Mouse (Mus musculus) cerebellum, adult 18-20 months (tissue): ENCODE measurements around the gene Pigm.

Source experiments
- DNase-seq, 2 experiments: peaks; one replicate each; pipeline ENCODE4 v3.0.0; 2021

The Pigm gene

GRCm38 (mm10) chr1:172352453-172352852 lies 23.9 kb upstream of the Pigm start:
- DNase-seq = no peak

GRCm38 (mm10) chr1:172355336-172355735 lies 21.0 kb upstream of the Pigm start:
- no peak for DNase-seq

GRCm38 (mm10) chr1:172357550-172357949 lies 18.8 kb upstream of the Pigm start:
- peak; percentile 59 to 87 for DNase-seq

- no peak for DNase-seq
Observed at GRCm38 (mm10) chr1:172358341-172358740, 18.0 kb upstream of the Pigm start.

GRCm38 (mm10) chr1:172364684-172365083 lies 11.7 kb upstream of the Pigm start:
- peak; percentile 42 to 53 for DNase-seq

DNA sequence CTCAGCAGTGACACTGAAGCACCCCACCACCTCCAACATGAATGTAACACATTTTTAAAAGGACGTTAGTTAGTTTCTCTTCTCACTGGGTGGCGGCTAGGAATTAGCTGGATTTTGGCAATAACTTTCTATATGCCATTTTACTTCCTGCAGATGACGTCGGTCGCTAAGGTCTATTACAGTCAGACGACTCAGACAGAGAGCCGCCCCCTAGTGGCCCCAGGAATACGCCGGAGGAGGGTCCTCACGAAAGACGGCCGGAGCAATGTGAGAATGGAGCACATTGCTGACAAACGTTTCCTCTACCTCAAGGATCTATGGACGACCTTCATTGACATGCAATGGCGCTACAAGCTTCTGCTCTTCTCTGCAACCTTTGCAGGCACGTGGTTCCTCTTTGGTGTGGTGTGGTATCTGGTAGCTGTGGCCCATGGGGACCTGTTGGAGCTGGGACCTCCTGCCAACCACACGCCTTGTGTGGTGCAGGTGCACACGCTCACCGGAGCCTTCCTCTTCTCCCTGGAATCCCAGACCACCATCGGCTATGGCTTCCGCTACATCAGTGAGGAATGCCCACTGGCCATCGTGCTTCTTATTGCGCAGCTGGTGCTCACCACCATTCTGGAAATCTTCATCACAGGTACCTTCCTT lies 7.5 kb upstream of the Pigm start:
- peak in 1 of 2 experiments; percentile 39 for DNase-seq

GRCm38 (mm10) chr1:172376758-172377458 lies 562 bp downstream of the Pigm start:
- DNase-seq = peak; percentile 31 to 51

DNA sequence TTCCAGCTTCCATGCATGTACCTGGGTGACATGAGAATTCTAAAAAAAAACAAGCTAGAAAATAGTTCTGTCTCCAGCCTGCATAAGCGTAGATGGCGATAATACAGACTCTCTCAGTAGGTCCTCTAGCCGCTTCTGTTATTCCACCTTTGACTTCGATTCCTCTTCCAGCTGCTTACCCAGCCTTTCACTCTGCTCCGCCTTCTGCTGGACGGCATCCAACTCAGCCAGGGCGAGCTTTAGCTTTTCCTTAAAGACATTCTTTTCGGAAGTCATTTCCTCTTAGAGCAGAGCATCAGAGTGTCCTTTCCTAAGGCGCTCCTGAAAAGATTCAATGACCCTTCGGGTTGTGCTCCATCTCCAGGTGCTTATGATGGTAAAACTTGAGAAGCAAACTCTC lies 3.7 kb downstream of the Pigm start:
- DNase-seq = no peak

DNA sequence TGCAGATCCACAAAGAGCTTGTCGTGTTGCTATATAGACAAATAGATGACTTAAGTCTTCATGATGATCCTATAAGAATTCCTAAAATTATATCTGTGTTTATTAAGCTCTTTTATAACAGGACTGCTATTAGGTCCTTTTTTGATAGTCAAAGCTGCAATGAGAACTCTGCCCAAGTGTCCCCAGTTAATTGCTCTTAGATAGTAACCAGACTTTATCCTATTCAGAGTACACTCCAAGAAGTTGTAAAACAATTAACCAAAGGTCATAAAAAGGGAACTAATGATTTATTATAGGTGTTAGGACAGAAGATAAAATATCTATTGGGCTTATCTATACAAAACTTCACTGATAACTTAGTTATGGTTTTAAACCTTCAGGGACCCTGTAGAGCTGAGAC lies 5.7 kb downstream of the Pigm start:
- DNase-seq = no peak

DNA sequence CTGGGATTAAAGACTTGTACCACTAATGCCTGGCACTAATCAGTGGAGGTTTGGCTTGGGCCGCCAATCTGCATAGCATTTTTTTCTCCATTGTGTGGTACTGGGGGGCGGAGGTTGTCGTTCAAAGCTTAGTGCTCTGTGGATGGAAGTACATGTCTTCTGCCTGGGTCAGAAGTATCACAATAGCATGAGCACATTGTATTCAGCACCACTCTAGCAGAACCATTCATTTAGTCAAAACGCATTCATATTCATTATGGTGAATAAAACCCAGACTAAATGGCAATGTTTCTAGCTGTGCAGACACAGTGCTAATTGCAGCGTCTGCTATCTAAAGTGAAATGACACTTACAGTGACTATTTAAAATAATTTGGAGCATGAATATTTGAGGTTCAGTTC lies 10.9 kb downstream of the Pigm start:
- no peak for DNase-seq

- no peak for DNase-seq
Observed at GRCm38 (mm10) chr1:172390769-172391168, 14.4 kb downstream of the Pigm start.

GRCm38 (mm10) chr1:172391807-172392581 lies 15.6 kb downstream of the Pigm start:
- DNase-seq = peak in 1 of 2 experiments; percentile 13

- DNase-seq = no peak
Observed at GRCm38 (mm10) chr1:172392643-172393170, 16.4 kb downstream of the Pigm start.

DNA sequence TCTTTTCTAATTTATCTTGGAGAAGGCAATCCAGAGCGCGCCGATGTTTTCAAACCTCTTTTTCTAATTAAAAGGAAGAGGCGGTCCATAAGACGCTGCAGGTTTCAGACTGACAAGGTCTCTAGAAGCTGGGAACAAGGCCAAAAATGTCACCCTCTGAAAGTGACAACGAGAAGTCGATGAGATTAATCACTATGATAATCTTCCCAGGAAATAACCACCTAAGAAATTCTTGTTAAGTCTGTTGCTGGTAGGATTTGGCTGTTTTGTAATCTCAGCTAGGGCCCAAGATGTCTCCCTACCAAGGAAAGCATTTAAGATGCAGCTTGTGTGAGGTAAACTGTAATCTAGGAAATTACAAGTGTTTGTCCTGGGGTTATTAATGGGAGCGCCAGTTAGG lies 17.4 kb downstream of the Pigm start:
- DNase-seq = no peak

DNA sequence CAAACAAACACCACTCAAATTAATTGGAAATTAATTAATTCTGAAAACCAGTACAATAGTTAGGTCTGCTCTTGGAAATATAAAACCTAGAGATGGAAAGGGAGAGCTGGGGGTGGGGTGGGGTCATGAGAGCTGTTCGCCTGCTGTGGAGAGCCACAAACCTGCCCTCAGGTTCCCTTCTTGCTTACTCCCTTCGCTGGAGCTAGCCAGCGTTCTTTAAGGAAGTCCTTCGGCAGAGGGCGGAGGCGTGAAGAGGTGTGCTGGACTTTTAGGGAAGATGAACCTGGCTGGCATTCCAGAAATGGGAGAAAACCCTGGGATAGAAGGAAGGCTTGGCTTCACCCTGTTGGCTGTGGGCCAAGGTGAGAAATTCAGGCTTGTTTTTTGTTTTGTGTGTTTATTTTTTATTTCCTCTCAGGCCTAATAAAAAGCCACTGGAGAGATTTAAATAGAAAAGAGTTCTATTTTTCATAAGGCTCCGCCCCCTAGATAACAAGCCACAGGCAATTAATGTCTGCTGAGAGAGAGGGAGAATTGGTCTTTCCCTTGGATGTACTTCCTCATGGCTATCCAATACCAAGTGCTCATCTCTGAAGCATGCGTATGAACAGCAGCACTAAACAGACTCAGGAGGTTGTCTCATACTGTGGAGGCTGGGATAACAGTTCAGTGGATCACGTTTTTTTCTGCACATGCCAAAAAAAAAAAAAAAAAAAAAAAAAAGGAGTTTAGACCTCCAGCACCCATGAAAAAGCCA lies 20.8 kb downstream of the Pigm start:
- DNase-seq = no peak

GRCm38 (mm10) chr1:172406077-172406706 lies 29.8 kb downstream of the Pigm start:
- no peak for DNase-seq

- DNase-seq = peak; percentile 16 to 19
Observed at GRCm38 (mm10) chr1:172408996-172409395, 32.6 kb downstream of the Pigm start.

GRCm38 (mm10) chr1:172409431-172409830 lies 33.1 kb downstream of the Pigm start:
- no peak for DNase-seq

DNA sequence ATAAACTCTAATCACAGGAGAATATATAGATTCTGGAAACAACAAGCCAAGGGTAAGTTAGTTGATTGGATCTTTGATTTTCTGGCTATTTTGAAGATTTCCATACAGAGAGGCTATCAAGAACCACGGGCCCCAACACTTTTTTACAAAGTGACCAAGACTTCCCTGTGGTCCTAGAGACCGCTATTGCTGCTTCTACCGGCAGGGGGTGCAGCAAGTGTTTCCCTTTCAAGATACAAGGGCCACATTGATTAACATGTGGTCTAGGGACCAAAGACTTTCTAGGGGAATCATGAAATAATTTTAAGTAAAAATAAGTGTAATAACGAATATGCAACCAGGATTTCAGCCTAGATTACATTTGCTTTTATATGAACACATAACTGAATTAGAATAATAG lies 34.5 kb downstream of the Pigm start:
- DNase-seq = peak; percentile 15 to 25

DNA sequence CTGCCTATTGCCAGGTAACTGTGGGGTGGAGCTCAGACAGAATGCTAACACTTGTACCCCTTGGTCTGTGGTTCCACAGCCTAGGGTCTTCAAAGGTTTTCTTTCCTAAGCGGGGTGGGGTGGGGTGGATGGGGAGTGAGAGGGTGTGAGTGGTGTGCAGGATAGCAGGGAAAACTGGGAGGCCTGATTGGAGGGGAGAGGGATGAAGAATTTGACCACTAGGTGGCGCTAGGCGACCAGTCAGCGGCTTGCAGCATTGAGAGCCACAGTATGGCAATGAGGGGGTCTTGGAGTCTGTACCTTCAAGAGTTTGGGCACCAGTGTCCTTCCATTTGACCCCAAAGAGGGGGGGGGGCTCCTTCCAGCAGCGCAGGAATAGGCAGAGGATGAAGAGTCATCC lies 35.9 kb downstream of the Pigm start:
- DNase-seq = peak; percentile 55 to 70

DNA sequence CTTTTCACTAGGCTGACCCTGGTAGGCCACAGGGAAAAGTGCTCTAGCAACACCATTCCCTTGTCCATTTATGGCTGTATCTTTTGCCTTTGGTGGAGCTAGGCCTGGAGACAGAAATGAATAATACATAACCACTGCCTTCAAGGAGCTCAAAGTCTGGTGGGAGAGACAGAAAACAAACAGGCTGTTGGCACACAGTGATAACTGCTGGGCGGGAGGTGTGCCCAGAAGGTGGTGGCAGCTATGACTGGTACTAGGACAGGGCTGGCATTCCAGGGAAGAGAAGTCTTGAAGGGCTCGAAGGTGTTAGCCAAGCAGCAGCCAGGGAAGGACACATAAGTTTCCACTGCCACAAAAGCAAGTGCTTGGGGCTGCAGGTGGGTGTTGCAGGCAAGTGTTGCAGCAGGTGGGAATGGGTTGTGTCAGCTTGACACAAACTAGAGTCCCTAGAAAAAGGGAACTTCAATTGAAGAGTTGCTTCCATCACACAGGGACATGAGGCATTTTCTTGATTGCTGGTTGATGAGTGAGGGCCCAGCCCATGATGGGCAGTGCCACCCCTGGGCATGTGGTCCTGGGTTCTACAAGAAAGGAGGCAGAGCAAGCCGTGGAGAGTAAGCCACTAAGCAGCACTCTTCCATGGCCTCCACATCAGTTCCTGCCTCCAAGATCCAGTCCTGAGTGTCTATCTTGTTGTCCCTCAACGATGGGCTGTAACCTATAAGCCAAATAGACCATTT lies 37.3 kb downstream of the Pigm start:
- no peak for DNase-seq

- no peak for DNase-seq
Observed at GRCm38 (mm10) chr1:172414231-172414585, 37.9 kb downstream of the Pigm start.
